Mouse (Mus musculus) intestine, embryonic 16.5 days (tissue): ENCODE data around the gene G6pc. TPM values are rescaled to one million over a fixed set of nuclear protein-coding genes. Genes with fewer than 3 reads are reported as not detected.
"Not testable (repeated sequence)": the region's sequence is repeated elsewhere in the genome, so short reads cannot be mapped to it uniquely, and the experiment has no call there.

Experiments
- ATAC-seq: fragments of 200-750 bp; cut with Nextera tagmentation; 2 replicates; pipeline ENCODE4 v1.8.0; 2017; ENCODE audit warnings: moderate TSS enrichment, moderate library complexity
- H3K27ac ChIP-seq: fragments of 300-500 bp; sonication (generic); 2 replicates; pipeline ENCODE4 v1.5.1; 2014; ENCODE audit warnings: mild to moderate bottlenecking, low read length
- H3K27me3 ChIP-seq: fragments of 300-500 bp; sonication (generic); replicated peaks from 2 replicates; pipeline ENCODE4 v1.6.1; 2014; ENCODE audit warnings: low read length, control low read depth, mixed read lengths; ENCODE audit not compliant: control insufficient read depth, insufficient read depth
- H3K36me3 ChIP-seq: fragments of 300-500 bp; sonication (generic); 2 replicates; pipeline ENCODE4 v1.6.1; 2014; ENCODE audit warnings: low read length, control low read depth; ENCODE audit not compliant: control insufficient read depth, insufficient read depth
- H3K4me1 ChIP-seq: fragments of 300-500 bp; sonication (generic); 2 replicates; pipeline ENCODE4 v1.6.1; 2014; ENCODE audit warnings: low read length, control low read depth, mixed read lengths; ENCODE audit not compliant: control insufficient read depth, insufficient read depth
- H3K4me2 ChIP-seq: fragments of 300-500 bp; sonication (generic); 2 replicates; pipeline ENCODE4 v1.6.1; 2014; ENCODE audit warnings: low read depth, low read length, control low read depth
- H3K4me3 ChIP-seq: fragments of 300-500 bp; sonication (generic); 2 replicates; pipeline ENCODE4 v1.5.1; 2014; ENCODE audit warnings: mild to moderate bottlenecking, low read length
- H3K9ac ChIP-seq: fragments of 300-500 bp; sonication (generic); 2 replicates; pipeline ENCODE4 v1.6.1; 2014; ENCODE audit warnings: low read depth, low read length
- H3K9me3 ChIP-seq: fragments of 300-500 bp; sonication (generic); 2 replicates; pipeline ENCODE4 v1.6.1; 2016; ENCODE audit warnings: low read length, control low read depth; ENCODE audit not compliant: control insufficient read depth
- WGBS: fragments of 180-500 bp; shearing (Covaris S2); extraction: QIAGEN DNeasy Blood & Tissue Kit; methylation state at CpG from one replicate; pipeline ENCODE4 v1.1.7; 2014; 5-methylcytosine and 5-hydroxymethylcytosine counted together
- polyA plus RNA-seq: library from polyadenylated mRNA; unstranded; fragments of >200 nt; fragmentation: Nextera tagmentation; extraction: Ambion mirVana; gene quantifications from 2 replicates; pipeline ENCODE4 v1.2.1, GENCODE M21; 2015

The G6pc gene
- polyA plus RNA-seq, 1 experiment from 2014 or later, result 1.2 TPM

- Histone ChIP-seq H3K4me1 (no peaks in the 10 kb centered on the region), H3K4me2 (no peak overlapping the region), H3K9me3 (no peaks in the 10 kb centered on the region), H3K27ac (no peak overlapping the region), H3K36me3 (no peaks in the 10 kb centered on the region), H3K9ac (no peak overlapping the region), H3K4me3 (no peak overlapping the region), H3K27me3 (no peaks in the 10 kb centered on the region)
- ATAC-seq, result no peak
- 58% methylated on average over 7 of the region's 7 CpGs for WGBS
Observed at GRCm38 (mm10) chr11:101374421-101374938, 7.1 kb downstream of the G6pc start.

- not testable (repeated sequence) for H3K4me1 ChIP-seq, H3K4me3 ChIP-seq, H3K9ac ChIP-seq, ATAC-seq, H3K36me3 ChIP-seq, H3K4me2 ChIP-seq, H3K27me3 ChIP-seq, H3K27ac ChIP-seq, H3K9me3 ChIP-seq
- 85% methylated on average over 8 of the region's 8 CpGs for WGBS
Observed at GRCm38 (mm10) chr11:101378196-101378595, 10.8 kb downstream of the G6pc start.

GRCm38 (mm10) chr11:101378926-101379325, 11.6 kb downstream of the G6pc start:
- Histone ChIP-seq H3K27ac (no peak overlapping the region; the same call in 1 of the 2 replicates), H3K36me3 (no peaks in the 10 kb centered on the region), H3K4me3 (no peak overlapping the region), H3K4me2 (no peak overlapping the region), H3K4me1 (no peaks in the 10 kb centered on the region), H3K9me3 (no peaks in the 10 kb centered on the region), H3K27me3 (no peaks in the 10 kb centered on the region), H3K9ac (no peak overlapping the region)
- 76% methylated on average over 6 of the region's 6 CpGs for WGBS
- no peak for ATAC-seq

- Histone ChIP-seq H3K4me3 (no peak overlapping the region), H3K9ac (no peak overlapping the region), H3K4me2 (no peak overlapping the region), H3K27ac (no peak overlapping the region), H3K4me1 (no peaks in the 10 kb centered on the region), H3K9me3 (no peaks in the 10 kb centered on the region), H3K36me3 (no peaks in the 10 kb centered on the region), H3K27me3 (no peaks in the 10 kb centered on the region)
- WGBS, result 21% methylated on average over 4 of the region's 4 CpGs
- no peak for ATAC-seq
Observed at GRCm38 (mm10) chr11:101381817-101382216, 14.5 kb downstream of the G6pc start.

GRCm38 (mm10) chr11:101395110-101395509, 27.7 kb downstream of the G6pc start:
- H3K9me3 ChIP-seq, result no peaks in the 10 kb centered on the region
- no peaks in the 10 kb centered on the region for H3K36me3 ChIP-seq
- WGBS, result 1% methylated on average over 8 of the region's 8 CpGs
- H3K4me3 ChIP-seq, result no peak overlapping the region
- no peaks in the 10 kb centered on the region for H3K27me3 ChIP-seq
- peak; percentile 76 for ATAC-seq
- no peak overlapping the region for H3K4me2 ChIP-seq
- H3K4me1 ChIP-seq, result 0 out of 2 replicates have a peak, but pooled peaks cover 4% of the 10 kb centered on the region
- no peak overlapping the region for H3K27ac ChIP-seq
- H3K9ac ChIP-seq, result 0 out of 2 replicates have a peak overlapping the region, but pooled peaks have one; percentile 52

GRCm38 (mm10) chr11:101415306-101415705, 47.9 kb downstream of the G6pc start:
- H3K9ac ChIP-seq, result no peak overlapping the region
- no peak overlapping the region for H3K27ac ChIP-seq
- H3K36me3 ChIP-seq, result peaks cover 14% of the 10 kb centered on the region
- H3K27me3 ChIP-seq, result no peaks in the 10 kb centered on the region
- H3K4me1 ChIP-seq, result peaks cover 5% of the 10 kb centered on the region; the same call in 1 of the 2 replicates
- no peak overlapping the region for H3K4me3 ChIP-seq
- WGBS, result 84% methylated on average over 2 of the region's 2 CpGs
- no peak for ATAC-seq
- H3K4me2 ChIP-seq, result no peak overlapping the region
- H3K9me3 ChIP-seq, result no peaks in the 10 kb centered on the region

- Histone ChIP-seq H3K4me1 (peaks cover 5% of the 10 kb centered on the region; the same call in 1 of the 2 replicates), H3K27me3 (no peaks in the 10 kb centered on the region), H3K36me3 (peaks cover 11% of the 10 kb centered on the region), H3K4me2 (peak overlapping the region; percentile 66), H3K4me3 (peak overlapping the region; percentile 80), H3K9me3 (no peaks in the 10 kb centered on the region), H3K27ac (peak overlapping the region; percentile 47), H3K9ac (peak overlapping the region; percentile 85)
- 2% methylated on average over 11 of the region's 11 CpGs for WGBS
- ATAC-seq, result peak; percentile 41
Observed at GRCm38 (mm10) chr11:101416433-101417100, 49.2 kb downstream of the G6pc start.

- no peaks in the 10 kb centered on the region for H3K27me3 ChIP-seq
- H3K4me1 ChIP-seq, result peaks cover 5% of the 10 kb centered on the region; the same call in 1 of the 2 replicates
- peak; percentile 78 for ATAC-seq
- peak within 1 kb of the TSS; percentile 47 for H3K27ac ChIP-seq
- peak within 1 kb of the TSS; percentile 66 for H3K4me2 ChIP-seq
- WGBS, result under 1% methylated on average over 42 of the region's 45 CpGs
- peak within 1 kb of the TSS; percentile 85 for H3K9ac ChIP-seq
- H3K4me3 ChIP-seq, result peak within 1 kb of the TSS; percentile 80
- H3K36me3 ChIP-seq, result peaks cover 4% of the 10 kb centered on the region
- H3K9me3 ChIP-seq, result no peaks in the 10 kb centered on the region
Observed at GRCm38 (mm10) chr11:101417101-101417855, 49.9 kb downstream of the G6pc start, which contains the start of gene Aarsd1. Aarsd1 (minus strand) TSS chr11:101417615.

GRCm38 (mm10) chr11:101418991-101419390, 51.6 kb downstream of the G6pc start:
- Histone ChIP-seq H3K36me3 (no peaks in the 10 kb centered on the region), H3K27ac (no peak overlapping the region), H3K4me1 (peaks cover 10% of the 10 kb centered on the region), H3K9ac (no peak overlapping the region), H3K4me3 (no peak overlapping the region), H3K4me2 (no peak overlapping the region), H3K27me3 (no peaks in the 10 kb centered on the region), H3K9me3 (no peaks in the 10 kb centered on the region)
- 56% methylated on average over 6 of the region's 6 CpGs for WGBS
- no peak for ATAC-seq
